Mouse (Mus musculus) layer of hippocampus, adult 11-12 months (tissue): ENCODE measurements around the gene Gng13.
"Not testable (repeated sequence)": the region's sequence is repeated elsewhere in the genome, so short reads cannot be mapped to it uniquely, and the experiment has no call there.

ENCODE experiments used
- DNase-seq: peaks from one replicate; pipeline ENCODE4 v3.0.0; 2022; ENCODE audit warnings: low spot score

Gene Gng13

DNA sequence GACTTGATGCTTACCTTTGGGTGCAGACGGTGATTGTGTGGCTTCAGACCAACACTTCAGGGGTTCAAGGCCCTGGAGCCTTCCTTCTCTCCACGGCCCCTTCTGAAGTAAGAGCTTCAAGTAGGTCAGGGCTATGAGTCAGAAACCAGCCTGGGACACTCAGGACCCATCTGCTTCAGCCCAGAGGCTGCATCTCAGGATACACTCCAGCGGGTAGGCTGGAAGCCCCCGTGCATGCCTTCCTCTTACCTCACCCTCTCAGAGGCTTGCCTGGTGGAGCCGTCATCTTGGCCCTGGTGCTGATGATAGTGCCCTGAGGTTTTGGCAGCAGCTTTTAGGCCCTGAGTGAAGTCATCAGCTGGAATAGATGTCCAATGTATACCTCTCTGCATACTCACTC is 18.3 kb downstream of the Gng13 start:
- no peak for DNase-seq

DNA sequence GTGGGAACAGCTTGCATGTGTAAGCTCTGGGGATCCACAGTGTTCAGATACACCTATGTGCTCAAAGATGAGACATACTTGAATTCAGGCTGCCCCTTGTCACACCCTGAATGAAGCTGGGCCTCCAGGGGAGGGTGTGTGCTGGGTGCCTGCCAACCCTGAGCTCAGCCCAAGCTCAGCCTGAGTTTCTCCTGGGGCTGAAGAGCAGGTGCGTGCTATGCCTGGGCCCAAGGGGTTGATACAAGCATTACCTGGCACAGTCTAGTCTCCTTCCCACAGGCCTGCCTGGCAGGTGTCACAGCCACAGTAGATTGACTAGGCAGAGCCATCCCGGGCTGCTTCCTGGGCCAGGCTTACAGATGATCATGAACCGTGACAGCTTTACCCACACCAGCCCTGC is 18.8 kb downstream of the Gng13 start, which contains the start of gene Mslnl:
Gene Mslnl, plus strand, starts transcription at position 298 of the 400 bp plus-strand sequence.
- no peak for DNase-seq

DNA sequence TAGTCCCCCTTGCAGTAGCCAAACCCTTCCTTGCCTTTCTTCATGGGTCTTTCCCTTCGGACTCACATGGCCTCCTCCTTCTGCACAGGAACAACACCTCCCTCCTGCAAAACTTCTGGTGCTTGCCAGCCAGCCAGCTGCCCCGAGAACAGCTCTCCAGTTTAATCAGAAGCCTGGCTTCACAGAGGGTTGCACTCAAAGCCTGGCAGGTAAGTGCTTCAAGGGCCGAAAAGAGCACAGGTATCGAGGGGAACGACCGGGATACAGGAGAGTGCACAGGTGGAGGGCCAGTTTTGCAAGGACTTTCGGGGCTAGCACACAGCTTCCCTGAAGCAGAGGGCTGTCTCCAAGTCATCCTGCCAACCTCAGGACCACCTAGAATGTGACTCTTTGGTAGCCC is 21.9 kb downstream of the Gng13 start:
- DNase-seq = no peak

DNA sequence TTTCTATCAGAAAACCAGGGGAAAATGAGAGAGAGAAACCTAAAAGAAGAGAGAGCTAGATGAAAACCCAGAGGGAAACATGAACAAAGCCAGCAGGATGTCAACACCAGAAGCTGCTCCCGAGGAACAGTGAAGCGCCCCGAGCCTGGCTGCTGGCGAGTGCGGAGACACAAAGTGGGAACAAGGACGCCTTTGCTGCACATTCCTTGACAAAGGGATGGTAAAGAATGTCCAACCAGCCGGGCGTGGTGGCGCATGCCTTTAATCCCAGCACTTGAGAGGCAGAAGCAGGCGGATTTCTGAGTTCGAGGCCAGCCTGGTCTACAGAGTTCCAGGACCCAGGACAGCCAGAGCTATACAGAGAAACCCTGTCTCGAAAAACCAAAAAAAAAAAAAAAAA is 24.5 kb downstream of the Gng13 start:
- not testable (repeated sequence) for DNase-seq

DNA sequence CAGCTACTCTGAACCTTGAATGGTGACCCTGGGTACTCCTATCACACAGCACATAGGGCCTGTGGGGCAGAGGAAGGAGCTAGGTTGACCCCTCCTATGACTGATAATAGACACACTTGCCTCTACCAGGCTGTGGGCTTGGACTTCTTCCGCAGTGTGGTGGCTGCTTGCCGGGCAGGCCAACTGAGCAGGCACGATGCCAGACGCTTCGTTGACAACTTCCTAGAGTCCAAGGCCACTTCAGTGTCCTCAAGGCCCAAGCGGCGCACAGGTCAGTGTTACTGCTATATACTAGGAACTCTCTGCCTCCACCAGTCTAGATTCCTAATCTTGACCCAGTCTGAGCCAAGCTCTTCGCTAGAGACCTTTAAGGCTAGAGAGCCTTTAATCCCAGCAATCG is 26.9 kb downstream of the Gng13 start:
- DNase-seq = no peak

DNA sequence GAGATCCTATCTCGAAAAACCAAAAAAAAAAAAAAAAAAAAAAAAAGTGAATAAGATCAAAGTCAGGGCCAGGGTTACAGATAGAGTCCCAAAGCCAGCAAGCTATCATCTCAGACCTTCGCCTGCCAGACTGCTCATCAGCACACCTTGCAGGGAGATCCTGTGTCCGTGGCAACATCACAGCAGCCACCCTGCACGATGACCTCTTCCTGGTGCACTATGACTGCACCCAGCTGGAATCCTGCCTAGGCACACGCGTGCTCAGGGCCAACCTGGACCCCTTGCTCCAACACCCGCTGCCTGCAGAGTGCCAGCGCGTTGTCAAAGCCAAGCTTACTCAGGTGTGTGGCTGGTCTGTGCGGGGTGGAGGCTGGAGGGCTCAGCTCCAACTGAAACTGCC is 27.3 kb downstream of the Gng13 start:
- DNase-seq = no peak

DNA sequence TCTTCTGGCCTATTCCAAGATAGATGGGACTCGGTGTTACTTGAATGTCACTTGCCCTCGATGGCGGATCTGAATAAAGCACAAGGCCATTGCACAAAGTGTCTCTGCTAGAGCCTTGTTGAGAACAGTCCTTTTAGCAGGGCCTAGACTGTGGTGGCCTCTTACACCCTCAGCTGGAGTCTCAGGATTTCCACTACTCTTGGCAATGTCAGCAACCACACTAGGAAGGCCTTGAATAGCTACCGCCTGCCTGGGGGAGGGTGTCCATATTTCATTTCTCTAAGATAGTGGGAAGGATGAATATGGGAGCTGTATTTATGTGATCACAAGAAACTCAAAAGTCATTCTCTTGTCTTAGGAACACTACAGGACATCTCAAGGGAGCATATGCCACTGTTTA is 31.3 kb downstream of the Gng13 start:
- DNase-seq = no peak

DNA sequence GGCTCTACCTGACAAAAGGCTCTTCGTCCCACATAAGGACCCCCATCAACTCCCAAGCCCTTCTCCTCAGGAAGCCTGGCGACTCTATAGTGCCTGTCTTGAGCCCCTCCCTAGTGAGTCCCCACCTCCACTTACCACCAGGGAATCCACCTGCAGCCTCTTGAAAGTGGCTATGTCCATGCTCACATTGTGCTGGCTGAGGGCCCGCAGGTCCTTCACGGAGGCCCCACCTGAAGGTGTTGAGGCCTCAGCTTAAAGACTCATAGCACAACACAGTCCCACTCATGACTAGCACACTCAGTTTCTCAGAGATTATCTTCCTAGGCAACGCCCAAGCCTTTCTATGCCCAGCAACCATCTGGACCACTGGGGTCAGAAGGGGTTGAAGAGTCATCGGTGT is 32.3 kb downstream of the Gng13 start:
- DNase-seq = no peak

DNA sequence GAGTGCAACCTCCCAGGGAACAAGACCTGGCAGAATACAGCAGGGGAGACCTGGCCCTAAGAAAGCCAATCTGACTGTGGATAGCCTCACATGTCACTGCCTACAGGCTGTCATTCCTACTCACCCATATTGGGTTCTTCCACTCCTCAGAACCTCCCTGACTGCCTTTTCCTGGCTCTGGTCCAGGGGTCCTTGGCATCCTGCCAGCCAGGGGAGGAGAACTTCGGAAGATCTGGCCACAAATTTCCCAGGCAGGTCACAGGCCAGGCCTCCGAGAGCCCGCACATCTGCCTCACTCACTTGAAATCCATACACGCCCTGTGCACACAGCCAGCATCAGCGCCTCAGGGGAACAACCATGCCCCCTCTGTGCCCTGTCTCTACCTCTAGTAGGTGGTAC is 34.5 kb downstream of the Gng13 start:
- DNase-seq = no peak

DNA sequence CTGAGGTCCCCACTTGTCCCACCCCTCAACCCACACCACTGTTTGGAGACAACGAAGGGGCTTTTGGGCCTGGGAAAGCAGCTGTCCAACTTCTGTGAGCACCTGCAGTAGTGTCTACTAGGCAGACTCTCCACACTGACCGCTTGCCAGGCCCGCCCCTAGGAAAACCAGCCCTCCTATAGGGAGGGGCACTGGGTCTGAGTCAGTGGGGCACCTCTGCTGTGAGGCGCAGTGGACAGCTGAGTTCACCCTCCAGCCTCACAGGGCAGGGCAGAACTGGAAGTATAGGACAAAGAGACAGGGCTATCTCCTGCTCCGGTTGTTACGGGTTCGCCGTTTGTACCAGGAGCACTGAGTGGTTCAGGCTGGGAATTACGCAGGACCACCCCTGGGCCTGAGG is 37.3 kb downstream of the Gng13 start, which contains the start of gene Msln:
Gene Msln, minus strand, starts transcription at position 138 of the 400 bp plus-strand sequence.
- DNase-seq = no peak

DNA sequence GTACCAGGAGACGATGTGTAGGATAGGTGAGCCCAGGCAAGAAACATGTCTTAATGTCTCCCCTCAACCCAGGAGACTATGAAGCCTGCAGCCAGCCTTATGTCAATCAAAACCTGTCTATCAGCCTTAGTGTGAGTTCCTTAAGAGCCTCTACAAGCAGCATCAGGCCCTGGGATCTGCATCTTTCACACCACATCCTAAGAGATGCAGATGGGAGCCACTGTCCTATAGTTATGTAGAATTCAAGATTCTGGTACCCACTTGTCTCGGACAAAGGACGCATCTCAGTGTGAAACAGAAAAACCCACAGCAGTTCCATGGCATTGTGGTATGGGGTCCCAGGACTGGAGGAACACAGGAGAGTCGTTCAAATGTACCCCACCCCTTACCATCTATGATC is 38.1 kb downstream of the Gng13 start:
- DNase-seq = no peak

DNA sequence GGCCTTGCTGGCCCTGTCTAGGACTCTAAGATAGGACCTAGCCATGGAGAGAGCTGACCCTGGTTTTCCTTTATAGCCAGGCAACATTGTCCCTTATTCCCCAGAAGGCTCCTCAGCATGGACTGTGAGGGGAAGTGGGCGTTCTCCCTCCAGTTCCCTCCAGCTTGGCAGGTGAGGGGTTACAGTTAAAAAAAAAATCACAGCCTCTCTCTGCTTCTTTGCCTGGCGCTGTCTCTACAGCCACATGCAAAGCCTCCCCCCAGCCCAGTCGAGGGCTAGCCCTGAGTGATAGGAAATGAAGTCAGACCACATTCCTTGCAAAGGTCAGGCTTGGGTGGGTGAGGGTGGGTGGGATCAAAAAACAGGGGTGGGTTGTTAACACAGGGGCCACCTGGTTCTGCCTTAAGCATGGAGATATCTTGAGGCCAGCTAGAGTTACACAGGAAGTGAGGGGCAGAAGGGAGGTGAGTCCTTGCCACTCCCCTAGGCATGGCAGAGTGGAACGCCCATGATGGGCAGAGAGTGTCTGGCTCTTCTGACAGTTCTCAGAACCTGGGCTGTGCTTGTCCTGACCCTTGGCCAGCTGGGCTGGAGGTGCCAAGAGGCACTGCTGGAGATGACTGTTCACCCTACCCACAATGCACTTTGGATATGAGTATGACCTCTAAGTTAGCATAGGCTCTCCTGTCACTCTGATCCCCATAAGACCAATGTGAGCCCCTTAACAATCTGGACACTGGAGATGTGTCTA is 38.8 kb downstream of the Gng13 start:
- DNase-seq = no peak

DNA sequence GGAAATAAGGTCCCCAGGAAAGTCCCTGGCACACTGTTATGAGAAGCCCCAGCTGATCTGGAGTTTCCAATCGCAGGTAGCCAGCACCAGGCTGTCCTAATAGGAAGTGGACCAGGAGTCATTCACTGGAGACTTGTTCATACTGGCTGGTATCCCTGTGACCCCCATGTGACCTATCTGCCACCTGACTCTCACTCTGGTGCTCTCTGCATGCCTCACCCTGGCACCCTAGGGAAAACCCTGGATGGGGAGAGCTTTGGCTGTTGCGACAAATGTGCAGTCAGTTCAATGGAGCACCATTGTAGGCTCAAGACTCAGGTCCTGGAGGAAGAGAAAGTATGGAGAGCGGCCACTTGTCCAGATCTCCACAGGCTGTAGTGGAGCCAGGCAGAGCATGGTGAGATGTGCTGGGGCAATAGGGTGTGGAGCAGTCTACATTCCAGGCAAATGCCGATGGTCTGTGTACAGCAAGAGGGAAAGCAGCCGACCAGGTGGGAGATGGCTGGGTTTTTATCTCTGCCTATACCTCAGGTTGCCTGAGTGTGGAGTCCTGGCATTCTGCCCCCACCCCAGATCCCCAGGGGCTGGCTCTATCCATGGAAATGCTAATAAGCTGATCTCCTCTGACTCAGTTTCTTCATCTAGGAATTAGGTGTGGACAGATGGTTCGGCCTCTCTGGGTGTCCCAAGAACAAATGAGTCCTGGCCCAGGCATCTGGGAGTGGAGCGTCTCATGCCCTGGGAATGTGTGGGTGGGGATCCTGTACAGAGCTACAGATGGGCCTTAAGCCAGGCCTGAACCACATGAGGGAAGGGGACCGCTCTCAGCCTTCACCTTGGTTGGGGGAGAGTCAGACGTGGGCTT is 39.6 kb downstream of the Gng13 start:
- DNase-seq = no peak

DNA sequence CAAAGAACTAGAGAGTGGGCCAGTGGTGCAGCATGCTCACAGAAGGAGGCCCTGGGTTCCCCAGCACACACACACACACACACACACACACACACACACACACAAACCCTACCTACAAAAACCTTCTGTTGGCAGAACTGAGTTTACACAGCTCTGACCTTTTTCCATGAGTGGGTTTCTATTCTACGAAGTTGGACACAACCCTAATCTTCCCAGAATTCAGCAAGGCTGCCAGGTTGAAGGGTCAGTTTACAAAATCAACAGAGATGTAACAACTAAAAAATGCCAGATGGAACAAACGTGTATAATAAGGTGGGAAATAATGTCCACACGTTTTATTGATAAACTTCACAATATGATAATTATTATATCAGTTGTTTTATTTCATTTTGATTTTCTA is 40.7 kb downstream of the Gng13 start:
- DNase-seq = no peak

DNA sequence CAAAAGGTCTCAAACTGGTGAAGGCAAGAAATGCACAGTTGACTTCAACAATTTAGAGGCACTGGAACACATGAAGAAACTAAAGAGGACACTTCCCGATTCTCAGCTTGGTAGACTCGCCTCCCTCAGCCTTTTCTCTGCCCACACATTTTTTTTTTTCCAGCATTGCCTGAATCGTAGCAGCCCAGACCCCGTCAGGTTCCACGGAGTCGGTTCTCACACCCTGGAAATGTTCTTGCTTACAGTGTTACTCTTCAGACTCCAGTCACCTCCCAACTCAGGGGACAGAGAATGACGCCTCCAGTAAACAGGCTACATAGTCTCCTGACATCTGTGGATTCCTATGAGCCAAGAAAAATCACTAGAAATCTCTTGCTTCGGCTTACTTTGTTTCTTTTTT is 43.2 kb downstream of the Gng13 start:
- no peak for DNase-seq

DNA sequence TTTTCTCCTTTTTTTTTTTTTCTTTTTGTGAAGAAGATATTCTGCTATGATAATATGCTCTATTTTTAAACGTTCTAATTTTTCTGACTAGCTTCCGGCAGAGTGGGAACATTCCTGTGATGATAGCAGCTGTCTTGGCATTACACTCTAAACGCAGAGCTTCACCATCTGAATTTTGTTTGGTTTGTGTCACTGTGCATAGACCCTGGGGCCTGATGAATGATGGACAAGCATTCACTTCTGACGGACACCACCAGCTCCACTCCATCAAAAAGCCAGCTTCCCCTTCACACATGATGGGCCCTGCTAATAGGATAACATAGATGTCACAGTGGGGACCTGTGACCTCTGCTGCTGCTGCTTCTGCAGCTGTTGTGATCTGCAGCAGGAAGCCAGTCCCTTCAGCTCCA is 44.6 kb downstream of the Gng13 start:
- DNase-seq = no peak

DNA sequence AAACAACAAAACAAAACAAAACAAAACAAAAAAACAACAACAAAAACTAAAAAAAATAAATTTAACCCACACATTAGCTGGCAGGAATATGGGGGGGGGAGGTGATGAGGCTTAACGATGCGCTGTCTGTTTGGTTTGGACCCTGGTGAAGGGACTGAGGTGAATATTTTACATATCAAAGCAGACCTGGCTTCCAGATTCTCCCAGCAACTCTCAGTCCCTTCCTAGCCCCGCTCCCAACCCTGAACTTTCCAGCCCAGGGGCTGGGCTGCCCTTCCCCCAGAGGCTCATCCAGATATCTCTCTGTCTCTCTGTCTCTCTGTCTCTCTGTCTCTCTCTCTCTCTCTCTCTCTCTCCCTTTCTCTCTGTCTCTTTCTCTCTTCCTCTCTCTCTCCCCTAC is 45.6 kb downstream of the Gng13 start:
- no peak for DNase-seq

DNA sequence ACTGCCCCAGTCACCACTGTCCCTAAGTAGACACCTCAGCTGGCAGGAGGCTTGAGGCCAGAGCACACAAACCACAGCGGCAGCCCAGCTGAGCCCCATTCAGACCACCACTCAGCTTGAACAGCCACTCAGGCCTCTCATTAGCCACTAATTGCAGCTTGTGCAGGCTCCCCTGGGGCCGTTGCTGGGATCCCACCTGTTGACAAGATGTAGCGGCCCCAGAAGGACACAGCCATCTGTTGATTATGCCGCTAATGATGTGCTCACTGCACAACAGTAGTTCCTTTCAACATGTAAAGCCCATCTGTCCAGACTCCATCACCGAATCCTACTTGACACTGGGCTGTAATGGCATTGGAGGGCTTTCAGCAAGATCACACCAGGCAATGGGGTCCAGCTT is 48.9 kb downstream of the Gng13 start:
- DNase-seq = no peak
